In the genomic region with DNA sequence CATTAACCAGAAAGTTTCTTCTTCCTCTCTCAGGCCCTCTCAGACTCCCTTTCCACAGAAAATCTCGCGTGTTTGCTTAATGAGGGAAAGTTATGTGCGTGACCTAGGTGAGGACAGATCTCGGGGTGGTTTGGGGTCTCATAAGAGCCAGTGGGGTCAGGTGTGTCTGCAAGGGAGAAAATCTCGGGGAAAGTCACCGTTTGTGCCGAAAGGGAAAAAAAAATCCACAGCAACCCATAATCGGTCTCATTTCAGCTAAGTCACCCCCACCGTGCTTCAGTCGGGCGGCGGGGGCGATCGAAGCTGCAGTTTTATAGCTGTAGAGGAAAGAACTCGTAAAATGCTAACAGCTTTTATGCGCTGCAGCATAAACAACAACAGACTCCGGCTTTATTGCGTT, we compare ENCODE assay signal across 22 mouse cellular contexts. TPM values are rescaled to one million over a fixed set of nuclear protein-coding genes. Genes with fewer than 3 reads are reported as not detected.
A peak's percentile ranks its signal among the peaks of the same experiment; 100 is the strongest.
DNase-seq lines count a peak whose midpoint lies in the region; ATAC-seq lines count a peak whose summit lies in the region.
"Had no signal": no experiment of that assay in that cellular context is flagged by ENCODE, and none has a peak within 500 bp of the region (broad histone marks: within the 10 kb centered on the region; RNA-seq: fewer than 3 reads in every experiment).

No protein-coding gene starts in this region.

- peaks cover 62% of the 10 kb centered on the region for H3K27me3 ChIP-seq in hindbrain, embryonic 16.5 days (replicated peaks; ENCODE audit: control insufficient read depth, insufficient read depth, low read length)
- H3K27me3 ChIP-seq in hindbrain, embryonic 12.5 days: peaks cover 97% of the 10 kb centered on the region
- H3K27me3 ChIP-seq in intestine, embryonic 14.5 days (replicated peaks; ENCODE audit: control insufficient read depth, insufficient read depth, low read length): peaks cover 52% of the 10 kb centered on the region

- 4% methylated on average over 18 of the region's 18 CpGs for WGBS in hindbrain, embryonic 16.5 days
- WGBS in hindbrain, embryonic 12.5 days: 5% methylated on average over 18 of the region's 18 CpGs
- 12% methylated on average over 18 of the region's 18 CpGs for WGBS in intestine, embryonic 14.5 days

- H3K9me3 ChIP-seq in hindbrain, embryonic 16.5 days (ENCODE audit: control insufficient read depth, low read length): peaks cover 3% of the 10 kb centered on the region; the same call in 1 of the 2 replicates
- no peaks in the 10 kb centered on the region for H3K9me3 ChIP-seq in hindbrain, embryonic 12.5 days (replicated peaks)
- H3K9me3 ChIP-seq in intestine, embryonic 14.5 days (ENCODE audit: control insufficient read depth, low read length): no peaks in the 10 kb centered on the region
- H3K9me3 ChIP-seq: embryonic facial prominence, embryonic 10.5 days; heart, embryonic 13.5 days; limb, embryonic 13.5 days; liver, embryonic 15.5 days; midbrain, embryonic 10.5 days; stomach, embryonic 15.5 days had no signal

- peaks cover 2% of the 10 kb centered on the region; the same call in 1 of the 2 replicates for H3K4me1 ChIP-seq in hindbrain, embryonic 16.5 days (ENCODE audit: control insufficient read depth, insufficient read depth, low read depth, low read length)
- H3K4me1 ChIP-seq in hindbrain, embryonic 12.5 days: peaks cover 11% of the 10 kb centered on the region; the same call in 1 of the 2 replicates
- peaks cover 7% of the 10 kb centered on the region; the same call in 1 of the 2 replicates for H3K4me1 ChIP-seq in intestine, embryonic 14.5 days (replicated peaks; ENCODE audit: control insufficient read depth, insufficient read depth, low read length)

- no peak overlapping the region; the same call in 1 of the 2 replicates for H3K27ac ChIP-seq in hindbrain, embryonic 16.5 days (ENCODE audit: low read depth, low read length)
- no peak overlapping the region for H3K27ac ChIP-seq in hindbrain, embryonic 12.5 days
- no peak overlapping the region for H3K27ac ChIP-seq in intestine, embryonic 14.5 days (ENCODE audit: low read depth)
- H3K27ac ChIP-seq: embryonic facial prominence, embryonic 10.5 days; heart, embryonic 13.5 days; left cerebral cortex, adult 2 months; limb, embryonic 13.5 days; liver, embryonic 15.5 days; midbrain, embryonic 10.5 days; stomach, embryonic 15.5 days had no signal

- no peak for DNase-seq in intestine, embryonic 14.5 days (ENCODE audit: low spot score)
- DNase-seq in kidney, adult 9 months: peak; percentile 59
- DNase-seq in neural tube, embryonic 10.5 days (ENCODE audit: extremely low spot score, low spot score): peak; percentile 54
- no peak for DNase-seq in spleen, adult 18-20 months
- no peak for DNase-seq in yolk sac, embryonic 10.5 days (ENCODE audit: low spot score)
- DNase-seq: adrenal gland, postnatal 25 days; cerebellum, postnatal 14 days; gastrocnemius, postnatal 36 days; heart, postnatal 4 days; thymus, postnatal 14 days had no signal

- no peak overlapping the region for H3K9ac ChIP-seq in hindbrain, embryonic 16.5 days (ENCODE audit: low read depth, low read length)
- no peak overlapping the region for H3K9ac ChIP-seq in hindbrain, embryonic 12.5 days
- H3K9ac ChIP-seq in intestine, embryonic 14.5 days (ENCODE audit: low read length): no peak overlapping the region
- H3K9ac ChIP-seq: heart, embryonic 13.5 days; limb, embryonic 13.5 days; liver, embryonic 15.5 days; stomach, embryonic 15.5 days had no signal

- peak overlapping the region; percentile 10 for H3K4me2 ChIP-seq in hindbrain, embryonic 16.5 days (ENCODE audit: low read length)
- no peak overlapping the region for H3K4me2 ChIP-seq in hindbrain, embryonic 12.5 days (replicated peaks)
- H3K4me2 ChIP-seq in intestine, embryonic 14.5 days (ENCODE audit: low read length): peak overlapping the region; percentile 86
- H3K4me2 ChIP-seq: heart, embryonic 13.5 days; limb, embryonic 13.5 days; liver, embryonic 15.5 days had no signal

- no peak for ATAC-seq in hindbrain, embryonic 16.5 days
- no peak for ATAC-seq in hindbrain, embryonic 12.5 days (ENCODE audit: low FRiP score)
- no peak for ATAC-seq in intestine, embryonic 14.5 days (replicated peaks; ENCODE audit: low FRiP score, low TSS enrichment, low read depth)
- ATAC-seq in megakaryocyte-erythroid progenitor cell, adult 5-6 weeks (replicated peaks; ENCODE audit: low FRiP score, low TSS enrichment, poor library complexity, severe bottlenecking): no peak
- ATAC-seq: CD4-positive, CD25-positive, alpha-beta regulatory T cell, adult 4 months had no signal

- H3K4me3 ChIP-seq in hindbrain, embryonic 16.5 days (ENCODE audit: low read length): no peak overlapping the region
- no peak overlapping the region for H3K4me3 ChIP-seq in hindbrain, embryonic 12.5 days
- H3K4me3 ChIP-seq in intestine, embryonic 14.5 days (ENCODE audit: low read depth, low read length): peak overlapping the region; percentile 49; the same call in 1 of the 2 replicates
- H3K4me3 ChIP-seq: embryonic facial prominence, embryonic 10.5 days; heart, embryonic 13.5 days; left cerebral cortex, adult 2 months; limb, embryonic 13.5 days; liver, embryonic 15.5 days; midbrain, embryonic 10.5 days had no signal

- no peaks in the 10 kb centered on the region for H3K36me3 ChIP-seq in hindbrain, embryonic 16.5 days (ENCODE audit: control insufficient read depth, insufficient read depth, low read length)
- H3K36me3 ChIP-seq in hindbrain, embryonic 12.5 days: no peaks in the 10 kb centered on the region
- no peaks in the 10 kb centered on the region for H3K36me3 ChIP-seq in intestine, embryonic 14.5 days (ENCODE audit: control insufficient read depth, insufficient read depth, low read length)
- H3K36me3 ChIP-seq: embryonic facial prominence, embryonic 10.5 days; heart, embryonic 13.5 days; limb, embryonic 13.5 days; liver, embryonic 15.5 days; midbrain, embryonic 10.5 days; stomach, embryonic 15.5 days had no signal

RNA-seq across cellular contexts. Expression of gene Hoxb8, which starts 0.3 kb away (rescaled TPM):
- 15.1 and 15.9 TPM in 2 replicates for polyA plus RNA-seq in hindbrain, embryonic 16.5 days (2015; fragmentation: Nextera tagmentation; extraction: Ambion mirVana)
- polyA plus RNA-seq in hindbrain, embryonic 12.5 days (2016; fragmentation: Nextera tagmentation; extraction: Ambion mirVana): 4.4 and 8.1 TPM in 2 replicates
- 1.5 and 1.7 TPM in 2 replicates for polyA plus RNA-seq in intestine, embryonic 14.5 days (2014; fragmentation: Nextera tagmentation; extraction: Ambion mirVana)
- not detected in 2 replicates for total RNA-seq in megakaryocyte-erythroid progenitor cell, adult 5-6 weeks (2014; fragmentation: Nextera tagmentation)
- not detected in 2 replicates for total RNA-seq in megakaryocyte-erythroid progenitor cell, adult 5-6 weeks (2017)
- total RNA-seq: heart, postnatal 4 days; layer of hippocampus, adult 18-20 months; left cerebral cortex, adult 2 months had no signal
- polyA plus RNA-seq: CD4-positive, CD25-positive, alpha-beta regulatory T cell, adult 4 months; embryonic facial prominence, embryonic 10.5 days; heart, embryonic 13.5 days; liver, embryonic 15.5 days; midbrain, embryonic 10.5 days had no signal

RNA-seq across cellular contexts. Expression of gene Hoxb7, which starts 5.0 kb away (rescaled TPM):
- polyA plus RNA-seq in hindbrain, embryonic 16.5 days (2015; fragmentation: Nextera tagmentation; extraction: Ambion mirVana): 29.3 and 33.1 TPM in 2 replicates
- polyA plus RNA-seq in hindbrain, embryonic 12.5 days (2016; fragmentation: Nextera tagmentation; extraction: Ambion mirVana): 9.6 and 11.0 TPM in 2 replicates
- 11.7 and 13.2 TPM in 2 replicates for polyA plus RNA-seq in intestine, embryonic 14.5 days (2014; fragmentation: Nextera tagmentation; extraction: Ambion mirVana)
- total RNA-seq in megakaryocyte-erythroid progenitor cell, adult 5-6 weeks (2014; fragmentation: Nextera tagmentation): not detected in 2 replicates
- total RNA-seq in megakaryocyte-erythroid progenitor cell, adult 5-6 weeks (2017): not detected in 2 replicates
- total RNA-seq: layer of hippocampus, adult 18-20 months; left cerebral cortex, adult 2 months had no signal
- polyA plus RNA-seq: CD4-positive, CD25-positive, alpha-beta regulatory T cell, adult 4 months; embryonic facial prominence, embryonic 10.5 days; midbrain, embryonic 10.5 days had no signal

RNA-seq across cellular contexts. Expression of gene Hoxb9, which starts 10.1 kb away (rescaled TPM):
- polyA plus RNA-seq in hindbrain, embryonic 16.5 days (2015; fragmentation: Nextera tagmentation; extraction: Ambion mirVana): 1.4 and 5.2 TPM in 2 replicates
- 0.36 and 0.46 TPM in 2 replicates for polyA plus RNA-seq in hindbrain, embryonic 12.5 days (2016; fragmentation: Nextera tagmentation; extraction: Ambion mirVana)
- polyA plus RNA-seq in intestine, embryonic 14.5 days (2014; fragmentation: Nextera tagmentation; extraction: Ambion mirVana): 1.0 and 1.1 TPM in 2 replicates
- total RNA-seq in megakaryocyte-erythroid progenitor cell, adult 5-6 weeks (2014; fragmentation: Nextera tagmentation): not detected in 2 replicates
- not detected in 2 replicates for total RNA-seq in megakaryocyte-erythroid progenitor cell, adult 5-6 weeks (2017)
- total RNA-seq: heart, postnatal 4 days; layer of hippocampus, adult 18-20 months; left cerebral cortex, adult 2 months had no signal
- polyA plus RNA-seq: embryonic facial prominence, embryonic 10.5 days; heart, embryonic 13.5 days; liver, embryonic 15.5 days; midbrain, embryonic 10.5 days had no signal

RNA-seq across cellular contexts. Expression of gene Hoxb6, which starts 10.9 kb away (rescaled TPM):
- 49.9 and 53.3 TPM in 2 replicates for polyA plus RNA-seq in hindbrain, embryonic 16.5 days (2015; fragmentation: Nextera tagmentation; extraction: Ambion mirVana)
- polyA plus RNA-seq in hindbrain, embryonic 12.5 days (2016; fragmentation: Nextera tagmentation; extraction: Ambion mirVana): 60.0 and 64.5 TPM in 2 replicates
- 18.1 and 24.1 TPM in 2 replicates for polyA plus RNA-seq in intestine, embryonic 14.5 days (2014; fragmentation: Nextera tagmentation; extraction: Ambion mirVana)
- total RNA-seq in megakaryocyte-erythroid progenitor cell, adult 5-6 weeks (2014; fragmentation: Nextera tagmentation): not detected in 2 replicates
- total RNA-seq in megakaryocyte-erythroid progenitor cell, adult 5-6 weeks (2017): 0.72 TPM in 1 of 2 replicates, not detected in the other
- total RNA-seq: heart, postnatal 4 days; layer of hippocampus, adult 18-20 months; left cerebral cortex, adult 2 months had no signal
- polyA plus RNA-seq: CD4-positive, CD25-positive, alpha-beta regulatory T cell, adult 4 months; embryonic facial prominence, embryonic 10.5 days; midbrain, embryonic 10.5 days had no signal

RNA-seq across cellular contexts. Expression of gene Hoxb5, which starts 21.7 kb away (rescaled TPM):
- 120 and 133 TPM in 2 replicates for polyA plus RNA-seq in hindbrain, embryonic 16.5 days (2015; fragmentation: Nextera tagmentation; extraction: Ambion mirVana)
- 74.3 and 126 TPM in 2 replicates for polyA plus RNA-seq in hindbrain, embryonic 12.5 days (2016; fragmentation: Nextera tagmentation; extraction: Ambion mirVana)
- polyA plus RNA-seq in intestine, embryonic 14.5 days (2014; fragmentation: Nextera tagmentation; extraction: Ambion mirVana): 49.6 and 51.6 TPM in 2 replicates
- total RNA-seq in megakaryocyte-erythroid progenitor cell, adult 5-6 weeks (2014; fragmentation: Nextera tagmentation): not detected in 2 replicates
- total RNA-seq in megakaryocyte-erythroid progenitor cell, adult 5-6 weeks (2017): not detected in 2 replicates
- total RNA-seq: layer of hippocampus, adult 18-20 months; left cerebral cortex, adult 2 months had no signal
- polyA plus RNA-seq: CD4-positive, CD25-positive, alpha-beta regulatory T cell, adult 4 months; midbrain, embryonic 10.5 days had no signal

Comparison
In these comparisons a context has a peak if more than half of its experiments do, and no peak if none do; other contexts are left out.
1. DNase-seq: peak in kidney, adult 9 months (single experiment) and neural tube, embryonic 10.5 days (single experiment); none in intestine, embryonic 14.5 days (single experiment), spleen, adult 18-20 months (0 of 2) and yolk sac, embryonic 10.5 days (single experiment).